Mouse (Mus musculus) megakaryocyte, embryonic 14.5 days (primary cell): ENCODE data around the gene Serpinb9. TPM values are rescaled to one million over a fixed set of nuclear protein-coding genes. Genes with fewer than 3 reads are reported as not detected.
A peak's percentile ranks its signal among the peaks of the same experiment; 100 is the strongest.
"Not testable (repeated sequence)": the region's sequence is repeated elsewhere in the genome, so short reads cannot be mapped to it uniquely, and the experiment has no call there.

Experiments used
- H3K27me3 ChIP-seq: replicated peaks from 2 replicates; pipeline ENCODE3; 2012; ENCODE audit warnings: inconsistent platforms
- H3K36me3 ChIP-seq: replicated peaks from 2 replicates; pipeline ENCODE3; 2012; ENCODE audit warnings: low read length, inconsistent platforms, mixed read lengths
- H3K4me1 ChIP-seq: 2 replicates; pipeline ENCODE4 v1.6.1; 2012; ENCODE audit warnings: inconsistent platforms
- H3K4me3 ChIP-seq: replicated peaks from 2 replicates; pipeline ENCODE3; 2012; ENCODE audit warnings: moderate library complexity, mild to moderate bottlenecking, inconsistent platforms
- H3K9me3 ChIP-seq: 2 replicates; pipeline ENCODE4 v1.6.1; 2012; ENCODE audit warnings: inconsistent platforms
- FLI1 ChIP-seq: IDR thresholded peaks from 2 replicates; pipeline ENCODE4 v1.6.1; 2012; ENCODE audit warnings: low read length, inconsistent platforms, mixed read lengths
- GATA1 ChIP-seq: IDR thresholded peaks from 3 replicates; pipeline ENCODE4 v1.6.1; 2012; ENCODE audit warnings: mixed read lengths, low read length, inconsistent platforms, borderline replicate concordance
- polyA plus RNA-seq: library from polyadenylated mRNA; stranded (reverse); fragments of >175 nt; gene quantifications from 2 replicates; pipeline ENCODE4 v1.2.3, GENCODE M21; 2012; ENCODE audit warnings: low replicate concordance; ENCODE audit not compliant: insufficient read depth

Gene Serpinb9
- 0.55 TPM in 1 of 2 replicates, not detected in the other for polyA plus RNA-seq

- no peaks in the 10 kb centered on the region for H3K9me3 ChIP-seq
- no peaks in the 10 kb centered on the region for H3K27me3 ChIP-seq
- H3K36me3 ChIP-seq = peaks cover 13% of the 10 kb centered on the region
- TF ChIP-seq GATA1 = no peak
- TF ChIP-seq FLI1 = no peak
- H3K4me3 ChIP-seq = peak within 1 kb of the TSS; percentile 91
- peaks cover 55% of the 10 kb centered on the region for H3K4me1 ChIP-seq
Measured at GRCm38 (mm10) chr13:33002950-33003349, at the start of gene Serpinb9. TSS of gene Serpinb9 (plus strand) at chr13:33003250.

- H3K4me1 ChIP-seq = peaks cover 6% of the 10 kb centered on the region; the same call in 1 of the 2 replicates
- no peak for TF ChIP-seq GATA1
- no peak for TF ChIP-seq FLI1
Measured at GRCm38 (mm10) chr13:32956537-32956936, 46.5 kb upstream of the Serpinb9 start.

GRCm38 (mm10) chr13:32957917-32958316 is 45.1 kb upstream of the Serpinb9 start:
- Histone ChIP-seq H3K9me3 (peaks cover 5% of the 10 kb centered on the region; the same call in 1 of the 2 replicates), H3K4me3 (no peak overlapping the region), H3K36me3 (no peaks in the 10 kb centered on the region), H3K4me1 (peaks cover 9% of the 10 kb centered on the region; the same call in 1 of the 2 replicates), H3K27me3 (no peaks in the 10 kb centered on the region)
- TF ChIP-seq GATA1 (no peak), FLI1 (no peak)

More at GRCm38 (mm10) chr13:32956537-32956936, 46.5 kb upstream of the Serpinb9 start:
- Histone ChIP-seq H3K4me3 (no peak overlapping the region), H3K36me3 (no peaks in the 10 kb centered on the region), H3K9me3 (peaks cover 5% of the 10 kb centered on the region; the same call in 1 of the 2 replicates), H3K27me3 (no peaks in the 10 kb centered on the region)

- not testable (repeated sequence) for H3K36me3 ChIP-seq, H3K9me3 ChIP-seq, H3K4me1 ChIP-seq, H3K4me3 ChIP-seq, H3K27me3 ChIP-seq
Measured at GRCm38 (mm10) chr13:32958521-32958920, 44.5 kb upstream of the Serpinb9 start.

- no peaks in the 10 kb centered on the region for H3K27me3 ChIP-seq
- H3K4me3 ChIP-seq = no peak overlapping the region
- H3K36me3 ChIP-seq = no peaks in the 10 kb centered on the region
- TF ChIP-seq GATA1 = no peak
- no peak for TF ChIP-seq FLI1
- H3K9me3 ChIP-seq = no peaks in the 10 kb centered on the region
- H3K4me1 ChIP-seq = peaks cover 58% of the 10 kb centered on the region
Measured at GRCm38 (mm10) chr13:32963990-32964753, 38.9 kb upstream of the Serpinb9 start.

GRCm38 (mm10) chr13:32964989-32965811 is 37.9 kb upstream of the Serpinb9 start, which contains the start of gene Serpinb6b:
TSS of gene Serpinb6b (plus strand) at chr13:32965209.
- Histone ChIP-seq H3K27me3 (no peaks in the 10 kb centered on the region), H3K4me3 (peak within 1 kb of the TSS; percentile 91), H3K36me3 (peaks cover 6% of the 10 kb centered on the region), H3K9me3 (0 out of 2 replicates have a peak, but pooled peaks cover under 1% of the 10 kb centered on the region), H3K4me1 (peaks cover 65% of the 10 kb centered on the region)
- no peak for TF ChIP-seq GATA1
- no peak for TF ChIP-seq FLI1

- Histone ChIP-seq H3K9me3 (0 out of 2 replicates have a peak, but pooled peaks cover 7% of the 10 kb centered on the region), H3K36me3 (peaks cover 15% of the 10 kb centered on the region), H3K4me3 (peak overlapping the region; percentile 91), H3K4me1 (peaks cover 60% of the 10 kb centered on the region), H3K27me3 (no peaks in the 10 kb centered on the region)
- TF ChIP-seq GATA1 (no peak), FLI1 (no peak)
Measured at GRCm38 (mm10) chr13:32966116-32966515, 36.9 kb upstream of the Serpinb9 start.

GRCm38 (mm10) chr13:32967233-32967632 is 35.8 kb upstream of the Serpinb9 start:
- Histone ChIP-seq H3K27me3 (no peaks in the 10 kb centered on the region), H3K9me3 (0 out of 2 replicates have a peak, but pooled peaks cover 7% of the 10 kb centered on the region), H3K4me1 (peaks cover 66% of the 10 kb centered on the region), H3K36me3 (peaks cover 26% of the 10 kb centered on the region), H3K4me3 (no peak overlapping the region)
- TF ChIP-seq GATA1 = no peak
- no peak for TF ChIP-seq FLI1

GRCm38 (mm10) chr13:32968353-32968984 is 34.6 kb upstream of the Serpinb9 start:
- Histone ChIP-seq H3K4me1 (peaks cover 63% of the 10 kb centered on the region), H3K36me3 (peaks cover 32% of the 10 kb centered on the region), H3K9me3 (0 out of 2 replicates have a peak, but pooled peaks cover 7% of the 10 kb centered on the region), H3K27me3 (no peaks in the 10 kb centered on the region), H3K4me3 (no peak overlapping the region)
- TF ChIP-seq GATA1 = no peak
- TF ChIP-seq FLI1 = no peak
